Mouse (Mus musculus) heart, embryonic 13.5 days (tissue): ENCODE results near the gene Gbf1. TPM values are rescaled to one million over a fixed set of nuclear protein-coding genes. Genes with fewer than 3 reads are reported as not detected.
A peak's percentile ranks its signal among the peaks of the same experiment; 100 is the strongest.

Source experiments
- ATAC-seq: fragments of 200-750 bp; cut with Nextera tagmentation; 2 replicates; pipeline ENCODE4 v1.8.0; 2017; ENCODE audit warnings: moderate TSS enrichment; ENCODE audit not compliant: insufficient number of reproducible peaks, low FRiP score, low TSS enrichment; ENCODE audit errors: extremely low read depth
- H3K27ac ChIP-seq: fragments of 300-500 bp; sonication (generic); replicated peaks from 2 replicates; pipeline ENCODE4 v1.5.1; 2015; ENCODE audit warnings: moderate library complexity, mild to moderate bottlenecking, inconsistent platforms
- H3K27me3 ChIP-seq: fragments of 300-500 bp; sonication (generic); replicated peaks from 2 replicates; pipeline ENCODE4 v1.6.1; 2015; ENCODE audit warnings: mild to moderate bottlenecking, inconsistent platforms
- H3K36me3 ChIP-seq: fragments of 300-500 bp; sonication (generic); 2 replicates; pipeline ENCODE4 v1.6.1; 2015; ENCODE audit warnings: mild to moderate bottlenecking, inconsistent platforms
- H3K4me1 ChIP-seq: fragments of 300-500 bp; sonication (generic); 2 replicates; pipeline ENCODE4 v1.6.1; 2015; ENCODE audit warnings: inconsistent platforms
- H3K4me2 ChIP-seq: fragments of 300-500 bp; sonication (generic); 2 replicates; pipeline ENCODE4 v1.6.1; 2015; ENCODE audit warnings: inconsistent platforms, mild to moderate bottlenecking, moderate library complexity
- H3K4me3 ChIP-seq: fragments of 300-500 bp; sonication (generic); 2 replicates; pipeline ENCODE4 v1.5.1; 2015; ENCODE audit warnings: moderate library complexity, mild to moderate bottlenecking, inconsistent platforms
- H3K9ac ChIP-seq: fragments of 300-500 bp; sonication (generic); 2 replicates; pipeline ENCODE4 v1.6.1; 2015; ENCODE audit warnings: inconsistent platforms, mild to moderate bottlenecking, moderate library complexity
- H3K9me3 ChIP-seq: fragments of 300-500 bp; sonication (generic); 2 replicates; pipeline ENCODE4 v1.6.1; 2016; ENCODE audit warnings: inconsistent platforms
- WGBS: fragments of 180-500 bp; shearing (Covaris S2); methylation state at CpG from one replicate; pipeline ENCODE4 v1.1.7; 2015; ENCODE audit warnings: mixed read lengths; 5-methylcytosine and 5-hydroxymethylcytosine counted together
- polyA plus RNA-seq: library from polyadenylated mRNA; unstranded; fragments of >200 nt; fragmentation: Nextera tagmentation; extraction: Ambion mirVana; gene quantifications from 2 replicates; pipeline ENCODE4 v1.2.1, GENCODE M21; 2015

The Gbf1 gene
- polyA plus RNA-seq, 1 experiment from 2014 or later = 41.1 TPM

DNA sequence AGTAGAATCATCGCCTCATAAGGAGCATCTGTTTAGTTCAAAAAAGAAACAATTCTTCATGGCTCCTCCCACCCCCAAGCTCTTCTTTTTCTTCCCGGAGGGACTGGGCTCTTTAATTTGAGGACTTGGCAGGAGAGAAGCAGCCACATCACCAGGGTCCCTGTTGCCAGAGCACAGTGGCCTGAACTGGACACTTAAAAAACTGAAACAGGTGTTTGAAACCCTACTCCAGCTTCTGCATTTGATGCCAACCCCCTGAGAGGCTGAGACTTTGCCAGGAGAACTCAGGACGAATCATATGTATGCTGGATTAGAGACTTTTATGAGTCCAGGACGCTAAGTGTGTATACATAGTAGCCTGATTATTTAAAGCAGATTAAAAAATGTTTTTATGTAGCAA is 73.2 kb downstream of the Gbf1 start:
- WGBS = 57% methylated on average over 4 of the region's 4 CpGs
- ATAC-seq = no peak
- H3K27ac ChIP-seq = 0 out of 2 replicates have a peak overlapping the region, but pooled peaks have one; percentile 26

DNA sequence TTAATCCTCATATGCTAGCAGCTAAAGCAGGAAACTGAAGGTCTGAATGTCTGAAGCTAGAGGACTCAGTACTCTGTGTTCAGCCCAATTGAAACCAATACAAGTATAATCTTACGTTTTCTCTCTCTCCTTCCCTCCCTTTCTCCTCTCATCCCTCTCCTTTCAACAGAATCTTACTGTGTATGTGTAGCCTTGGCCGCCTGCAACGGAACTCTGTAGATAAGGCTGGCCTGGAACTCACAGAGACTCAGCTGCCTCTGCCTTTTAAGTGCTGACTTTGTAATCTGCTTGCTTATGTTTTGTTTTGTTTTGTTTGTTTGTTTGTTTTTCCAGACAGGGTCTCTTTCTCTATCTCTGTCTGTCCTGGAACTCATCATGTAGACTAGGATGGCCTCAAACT is 74.0 kb downstream of the Gbf1 start:
- ATAC-seq = no peak

More for the DNA sequence above, 73.2 kb downstream of the Gbf1 start:
- H3K4me1 ChIP-seq = peaks cover 47% of the 10 kb centered on the region
- H3K27me3 ChIP-seq = no peaks in the 10 kb centered on the region
- H3K9ac ChIP-seq = no peak overlapping the region
- H3K4me3 ChIP-seq = no peak overlapping the region
- no peak overlapping the region for H3K4me2 ChIP-seq
- no peaks in the 10 kb centered on the region for H3K9me3 ChIP-seq
- peaks cover 21% of the 10 kb centered on the region for H3K36me3 ChIP-seq

GRCm38 (mm10) chr19:46227300-46227699 is 75.0 kb downstream of the Gbf1 start:
- WGBS = 89% methylated on average over 3 of the region's 3 CpGs
- Histone ChIP-seq H3K4me1 (peaks cover 44% of the 10 kb centered on the region), H3K27me3 (no peaks in the 10 kb centered on the region), H3K36me3 (peaks cover 21% of the 10 kb centered on the region), H3K9me3 (no peaks in the 10 kb centered on the region), H3K4me3 (no peak overlapping the region), H3K27ac (no peak overlapping the region), H3K9ac (no peak overlapping the region), H3K4me2 (no peak overlapping the region)
- no peak for ATAC-seq

More for the DNA sequence above, 74.0 kb downstream of the Gbf1 start:
- WGBS = 31% methylated on average over 3 of the region's 3 CpGs
- H3K9ac ChIP-seq = no peak overlapping the region
- no peak overlapping the region for H3K27ac ChIP-seq
- no peak overlapping the region for H3K4me2 ChIP-seq
- no peaks in the 10 kb centered on the region for H3K9me3 ChIP-seq
- H3K4me3 ChIP-seq = no peak overlapping the region
- H3K36me3 ChIP-seq = peaks cover 21% of the 10 kb centered on the region
- H3K27me3 ChIP-seq = no peaks in the 10 kb centered on the region
- peaks cover 48% of the 10 kb centered on the region for H3K4me1 ChIP-seq

- Histone ChIP-seq H3K4me1 (peaks cover 35% of the 10 kb centered on the region), H3K9me3 (no peaks in the 10 kb centered on the region), H3K27ac (no peak overlapping the region), H3K4me2 (no peak overlapping the region), H3K4me3 (no peak overlapping the region), H3K27me3 (no peaks in the 10 kb centered on the region), H3K36me3 (peaks cover 10% of the 10 kb centered on the region), H3K9ac (no peak overlapping the region)
- ATAC-seq = no peak
- 81% methylated on average over 2 of the region's 2 CpGs for WGBS
Measured at GRCm38 (mm10) chr19:46234450-46234849, 82.1 kb downstream of the Gbf1 start.

- Histone ChIP-seq H3K4me2 (peak overlapping the region; percentile 16), H3K27ac (peak overlapping the region; percentile 88), H3K27me3 (no peaks in the 10 kb centered on the region), H3K4me1 (peaks cover 29% of the 10 kb centered on the region), H3K9ac (no peak overlapping the region; the same call in 1 of the 2 replicates), H3K36me3 (peaks cover 12% of the 10 kb centered on the region), H3K4me3 (no peak overlapping the region), H3K9me3 (no peaks in the 10 kb centered on the region)
- WGBS = 16% methylated on average over 5 of the region's 5 CpGs
- ATAC-seq = no peak; the same call in 1 of the 2 replicates
Measured at GRCm38 (mm10) chr19:46236658-46237057, 84.3 kb downstream of the Gbf1 start.

DNA sequence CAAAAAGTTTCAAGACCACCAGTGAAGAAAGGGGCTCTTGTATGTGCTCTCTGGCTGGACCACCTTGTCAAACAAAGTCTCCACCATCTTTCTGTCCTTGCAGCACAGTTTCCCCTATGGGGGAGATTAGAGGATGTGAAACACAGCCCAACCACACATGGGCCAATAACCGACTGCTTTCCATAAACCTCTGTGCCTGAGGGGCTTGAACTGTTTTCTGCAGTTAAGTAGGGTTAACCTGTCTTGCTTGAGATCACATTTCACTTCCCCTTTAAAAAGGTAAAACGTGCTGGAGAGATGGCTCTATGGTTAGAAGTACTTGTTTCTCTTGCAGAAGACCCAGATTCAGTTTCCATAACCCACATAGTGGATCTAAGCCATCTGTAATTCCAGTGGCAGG is 87.9 kb downstream of the Gbf1 start:
- Histone ChIP-seq H3K4me3 (no peak overlapping the region), H3K4me2 (no peak overlapping the region), H3K9ac (no peak overlapping the region), H3K9me3 (no peaks in the 10 kb centered on the region), H3K36me3 (peaks cover 5% of the 10 kb centered on the region; the same call in 1 of the 2 replicates), H3K27me3 (no peaks in the 10 kb centered on the region), H3K27ac (no peak overlapping the region), H3K4me1 (peaks cover 29% of the 10 kb centered on the region)
- 68% methylated on average over 2 of the region's 2 CpGs for WGBS
- ATAC-seq = no peak

GRCm38 (mm10) chr19:46242416-46242815 is 90.1 kb downstream of the Gbf1 start:
- WGBS = 56% methylated on average over 5 of the region's 5 CpGs
- Histone ChIP-seq H3K27ac (no peak overlapping the region), H3K4me1 (peaks cover 11% of the 10 kb centered on the region)

DNA sequence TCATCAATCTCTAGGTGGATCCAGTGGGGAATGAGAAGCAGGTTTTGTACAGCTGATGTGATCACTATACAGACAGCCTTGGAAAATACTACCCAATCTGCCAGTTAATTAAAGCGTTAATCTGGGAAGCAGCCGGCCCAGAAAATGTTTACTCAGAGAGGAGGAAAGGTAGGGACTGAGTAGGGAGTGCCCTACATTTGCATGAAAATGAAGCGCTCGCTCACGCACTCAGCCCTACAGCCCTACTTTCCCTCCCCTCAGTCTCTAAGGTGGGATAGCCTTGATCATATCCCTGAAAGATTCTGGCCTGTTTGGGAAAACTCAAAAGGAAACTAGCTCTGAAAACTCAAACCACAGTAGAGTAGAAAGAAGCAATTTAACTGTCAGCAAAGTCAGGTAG is 92.3 kb downstream of the Gbf1 start:
- H3K9me3 ChIP-seq = no peaks in the 10 kb centered on the region
- no peak overlapping the region for H3K4me2 ChIP-seq
- no peak overlapping the region for H3K9ac ChIP-seq
- ATAC-seq = no peak
- H3K27ac ChIP-seq = no peak overlapping the region
- 62% methylated on average over 5 of the region's 5 CpGs for WGBS
- no peaks in the 10 kb centered on the region for H3K27me3 ChIP-seq
- H3K4me3 ChIP-seq = no peak overlapping the region
- H3K36me3 ChIP-seq = peaks cover 25% of the 10 kb centered on the region
- H3K4me1 ChIP-seq = peaks cover 9% of the 10 kb centered on the region; the same call in 1 of the 2 replicates

More at GRCm38 (mm10) chr19:46242416-46242815, 90.1 kb downstream of the Gbf1 start:
- H3K36me3 ChIP-seq = peaks cover 18% of the 10 kb centered on the region
- H3K9ac ChIP-seq = no peak overlapping the region
- ATAC-seq = no peak
- H3K9me3 ChIP-seq = no peaks in the 10 kb centered on the region
- H3K27me3 ChIP-seq = no peaks in the 10 kb centered on the region
- no peak overlapping the region for H3K4me2 ChIP-seq
- H3K4me3 ChIP-seq = no peak overlapping the region

- Histone ChIP-seq H3K4me2 (no peak overlapping the region), H3K4me3 (no peak overlapping the region), H3K4me1 (peaks cover 14% of the 10 kb centered on the region; the same call in 1 of the 2 replicates), H3K36me3 (peaks cover 53% of the 10 kb centered on the region), H3K9ac (no peak overlapping the region), H3K27ac (no peak overlapping the region), H3K9me3 (no peaks in the 10 kb centered on the region), H3K27me3 (no peaks in the 10 kb centered on the region)
- 34% methylated on average over 7 of the region's 7 CpGs for WGBS
- ATAC-seq = no peak
Measured at GRCm38 (mm10) chr19:46248991-46249390, 96.7 kb downstream of the Gbf1 start.

DNA sequence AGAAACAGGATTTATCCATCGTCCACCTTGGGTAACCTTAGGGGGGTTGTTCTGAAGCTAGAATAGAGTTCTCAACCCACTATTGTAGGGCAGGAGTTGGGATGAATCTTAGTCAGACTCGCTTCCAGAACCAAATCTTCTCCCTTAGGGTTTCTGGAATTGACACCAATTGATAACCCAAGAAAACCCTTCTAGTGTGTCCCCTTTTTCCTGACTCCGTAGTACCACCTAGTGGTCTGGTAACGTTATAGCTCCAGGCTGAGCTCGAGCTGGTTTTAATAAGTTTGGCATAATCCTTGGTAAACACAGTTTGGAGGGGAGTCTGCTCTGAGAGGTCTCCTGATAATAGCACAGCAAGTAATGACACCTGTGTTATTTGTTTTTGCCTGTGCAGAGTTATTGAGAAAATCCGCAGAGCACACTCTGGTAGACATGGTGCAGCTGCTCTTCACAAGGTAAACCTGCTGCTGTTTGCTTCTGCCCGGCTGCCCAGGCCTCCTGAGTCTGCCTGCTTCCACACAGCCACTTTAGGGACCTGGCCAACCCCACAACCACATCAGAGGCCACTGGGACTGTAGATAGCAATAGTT is 101.9 kb downstream of the Gbf1 start:
- Histone ChIP-seq H3K4me3 (no peak overlapping the region), H3K4me1 (0 out of 2 replicates have a peak, but pooled peaks cover 8% of the 10 kb centered on the region), H3K36me3 (peaks cover 89% of the 10 kb centered on the region), H3K4me2 (no peak overlapping the region), H3K27ac (no peak overlapping the region), H3K9ac (no peak overlapping the region), H3K9me3 (no peaks in the 10 kb centered on the region), H3K27me3 (no peaks in the 10 kb centered on the region)
- no peak for ATAC-seq
- WGBS = 41% methylated on average over 7 of the region's 7 CpGs

DNA sequence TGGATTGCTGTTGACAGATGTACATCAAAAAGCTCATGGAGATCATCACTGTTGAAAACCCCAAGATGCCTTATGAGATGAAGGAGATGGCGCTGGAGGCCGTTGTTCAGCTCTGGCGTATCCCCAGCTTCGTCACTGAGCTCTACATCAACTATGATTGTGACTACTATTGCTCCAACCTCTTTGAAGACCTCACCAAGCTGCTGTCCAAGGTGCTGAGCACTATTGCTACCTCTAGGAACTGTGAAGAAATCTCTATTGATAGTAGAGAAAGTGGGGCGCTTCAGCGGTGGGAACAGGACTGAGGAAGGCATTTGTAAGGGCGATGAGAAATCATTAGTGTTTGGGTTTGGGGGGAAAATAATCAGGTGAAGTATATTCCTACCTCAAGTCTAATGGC is 112.5 kb downstream of the Gbf1 start:
- 91% methylated on average over 7 of the region's 7 CpGs for WGBS

GRCm38 (mm10) chr19:46275307-46275706 is 123.0 kb downstream of the Gbf1 start:
- Histone ChIP-seq H3K36me3 (peaks cover 90% of the 10 kb centered on the region), H3K9me3 (no peaks in the 10 kb centered on the region), H3K9ac (no peak overlapping the region), H3K4me3 (no peak overlapping the region), H3K27me3 (no peaks in the 10 kb centered on the region), H3K4me1 (no peaks in the 10 kb centered on the region), H3K27ac (no peak overlapping the region), H3K4me2 (no peak overlapping the region)
- ATAC-seq = no peak

More for the DNA sequence above, 112.5 kb downstream of the Gbf1 start:
- Histone ChIP-seq H3K4me1 (no peaks in the 10 kb centered on the region), H3K36me3 (peaks cover 100% of the 10 kb centered on the region), H3K9ac (no peak overlapping the region), H3K4me3 (no peak overlapping the region), H3K27me3 (no peaks in the 10 kb centered on the region), H3K9me3 (no peaks in the 10 kb centered on the region), H3K27ac (no peak overlapping the region), H3K4me2 (no peak overlapping the region)
- ATAC-seq = no peak
